Mouse (Mus musculus): Measurements from ENCODE around the gene Golim4. TPM values are rescaled to one million over a fixed set of nuclear protein-coding genes. Genes with fewer than 3 reads are reported as not detected.

Gene Golim4
- polyA plus RNA-seq, 1 experiment from 2014 or later: 16.6 TPM

- 96% methylated on average over 3 of the region's 3 CpGs for WGBS (ENCODE audit: missing documents)
- Histone ChIP-seq H3K79me2 (ENCODE audit: inconsistent target) (no peaks in the 10 kb centered on the region), H3K36me3 (ENCODE audit: inconsistent target) (no peaks in the 10 kb centered on the region), H3K4me3 (ENCODE audit: inconsistent target) (no peak overlapping the region), H3K27ac (no peak overlapping the region)
These were observed 65.2 kb downstream of the Golim4 start for GRCm38 (mm10) chr3:75891581-75891980.

- H3K79me2 ChIP-seq (ENCODE audit: inconsistent target): no peaks in the 10 kb centered on the region
- WGBS (ENCODE audit: missing documents): 86% methylated on average over 1 of the region's 1 CpGs
- H3K36me3 ChIP-seq (ENCODE audit: inconsistent target): no peaks in the 10 kb centered on the region
These were observed 67.4 kb downstream of the Golim4 start for GRCm38 (mm10) chr3:75889323-75889722.

GRCm38 (mm10) chr3:75881582-75881981 lies 75.2 kb downstream of the Golim4 start:
- H3K79me2 ChIP-seq (ENCODE audit: inconsistent target): no peaks in the 10 kb centered on the region
- H3K27ac ChIP-seq: no peak overlapping the region
- no CpG with 5 or more reads among the region's 1 CpGs for WGBS (ENCODE audit: missing documents)
- H3K36me3 ChIP-seq (ENCODE audit: inconsistent target): no peaks in the 10 kb centered on the region
- no peak overlapping the region for H3K4me3 ChIP-seq (ENCODE audit: inconsistent target)

More at GRCm38 (mm10) chr3:75889323-75889722, 67.4 kb downstream of the Golim4 start:
- no peak overlapping the region for H3K4me3 ChIP-seq (ENCODE audit: inconsistent target)
- no peak overlapping the region for H3K27ac ChIP-seq

GRCm38 (mm10) chr3:75879269-75879668 lies 77.5 kb downstream of the Golim4 start:
- H3K27ac ChIP-seq: no peak overlapping the region
- 96% methylated on average over 2 of the region's 2 CpGs for WGBS (ENCODE audit: missing documents)
- no peaks in the 10 kb centered on the region for H3K79me2 ChIP-seq (ENCODE audit: inconsistent target)
- no peak overlapping the region for H3K4me3 ChIP-seq (ENCODE audit: inconsistent target)
- no peaks in the 10 kb centered on the region for H3K36me3 ChIP-seq (ENCODE audit: inconsistent target)

GRCm38 (mm10) chr3:75868886-75869285 lies 87.9 kb downstream of the Golim4 start:
- WGBS (ENCODE audit: missing documents): 18% methylated on average over 1 of the region's 1 CpGs
- no peaks in the 10 kb centered on the region for H3K36me3 ChIP-seq (ENCODE audit: inconsistent target)
- no peak overlapping the region for H3K27ac ChIP-seq
- no peaks in the 10 kb centered on the region for H3K79me2 ChIP-seq (ENCODE audit: inconsistent target)
- H3K4me3 ChIP-seq (ENCODE audit: inconsistent target): no peak overlapping the region

- Histone ChIP-seq H3K4me3 (ENCODE audit: inconsistent target) (no peak overlapping the region), H3K36me3 (ENCODE audit: inconsistent target) (no peaks in the 10 kb centered on the region), H3K79me2 (ENCODE audit: inconsistent target) (no peaks in the 10 kb centered on the region), H3K27ac (no peak overlapping the region)
- WGBS (ENCODE audit: missing documents): 22% methylated on average over 2 of the region's 2 CpGs
These were observed 92.5 kb downstream of the Golim4 start for GRCm38 (mm10) chr3:75864203-75864602.

- Histone ChIP-seq H3K36me3 (ENCODE audit: inconsistent target) (no peaks in the 10 kb centered on the region), H3K79me2 (ENCODE audit: inconsistent target) (no peaks in the 10 kb centered on the region), H3K4me3 (ENCODE audit: inconsistent target) (no peak overlapping the region), H3K27ac (no peak overlapping the region)
- WGBS (ENCODE audit: missing documents): 34% methylated on average over 4 of the region's 4 CpGs
These were observed 95.1 kb downstream of the Golim4 start for GRCm38 (mm10) chr3:75861677-75862076.

GRCm38 (mm10) chr3:75860760-75861159 lies 96.0 kb downstream of the Golim4 start:
- Histone ChIP-seq H3K27ac (no peak overlapping the region), H3K36me3 (ENCODE audit: inconsistent target) (no peaks in the 10 kb centered on the region), H3K79me2 (ENCODE audit: inconsistent target) (no peaks in the 10 kb centered on the region), H3K4me3 (ENCODE audit: inconsistent target) (no peak overlapping the region)
- 91% methylated on average over 12 of the region's 12 CpGs for WGBS (ENCODE audit: missing documents)

GRCm38 (mm10) chr3:75835286-75835967 lies 121.3 kb downstream of the Golim4 start:
- H3K27ac ChIP-seq: no peak overlapping the region
- H3K36me3 ChIP-seq (ENCODE audit: inconsistent target): no peaks in the 10 kb centered on the region
- H3K4me3 ChIP-seq (ENCODE audit: inconsistent target): no peak overlapping the region
- no peaks in the 10 kb centered on the region for H3K79me2 ChIP-seq (ENCODE audit: inconsistent target)
- WGBS (ENCODE audit: missing documents): 16% methylated on average over 5 of the region's 5 CpGs

GRCm38 (mm10) chr3:75834827-75835226 lies 121.9 kb downstream of the Golim4 start:
- H3K36me3 ChIP-seq (ENCODE audit: inconsistent target): no peaks in the 10 kb centered on the region
- H3K79me2 ChIP-seq (ENCODE audit: inconsistent target): no peaks in the 10 kb centered on the region
- H3K4me3 ChIP-seq (ENCODE audit: inconsistent target): no peak overlapping the region
- no peak overlapping the region for H3K27ac ChIP-seq
- WGBS (ENCODE audit: missing documents): 71% methylated on average over 2 of the region's 2 CpGs

Other genes starting within 250 kb of the Golim4 start
- gene Gm29133, start 208.8 kb downstream of the Golim4 start, polyA plus RNA-seq (2018): not detected in 3 replicates
- gene Fstl5, start 117.3 kb upstream of the Golim4 start, polyA plus RNA-seq (2018): not detected in 3 replicates

Measured in macrophage (primary cell).